Mouse (Mus musculus): ENCODE data around the gene Dpm1.

DNA sequence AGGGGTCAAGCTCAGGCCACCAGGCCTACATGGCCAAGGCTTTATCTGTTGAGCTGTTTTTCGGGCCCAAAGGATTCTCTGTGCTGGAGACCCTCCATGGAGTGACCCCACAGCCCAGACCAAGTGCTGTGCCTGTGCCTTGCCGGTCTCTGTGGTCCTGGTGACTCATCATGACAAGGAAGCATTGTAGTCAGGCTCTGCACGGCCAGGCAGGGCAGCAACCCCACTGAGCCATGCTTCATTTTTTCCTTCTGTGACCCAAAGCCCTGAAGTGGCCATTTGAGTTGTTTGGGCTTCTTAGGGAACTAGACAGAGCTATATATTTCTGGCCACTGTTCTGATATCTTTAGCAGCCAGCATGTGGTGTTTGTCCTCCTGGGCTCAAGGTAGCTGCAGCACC lies 62.6 kb downstream of the Dpm1 start:
- TF ChIP-seq CTCF (IDR thresholded peaks at IDR 0.05; ENCODE audit: borderline replicate concordance, insufficient read depth, low read length) (no peak), POLR2A (IDR thresholded peaks at IDR 0.05; ENCODE audit: low read depth, low read length) (no peak)

All from embryonic fibroblast, embryonic 13.5 days (primary cell).